Mouse (Mus musculus): ENCODE results near the gene Atp1a4.
A peak's percentile ranks its signal among the peaks of the same experiment; 100 is the strongest.

The Atp1a4 gene

GRCm38 (mm10) chr1:172258314-172258713, at the start of gene Atp1a4:
Gene Atp1a4, minus strand, starts transcription at chr1:172258414.
- DNase-seq (ENCODE audit: low spot score in 2 of 2): no peak

GRCm38 (mm10) chr1:172307936-172308335, 49.7 kb upstream of the Atp1a4 start:
- DNase-seq (ENCODE audit: low spot score in 2 of 2): no peak

GRCm38 (mm10) chr1:172306885-172307284, 48.7 kb upstream of the Atp1a4 start:
- DNase-seq (ENCODE audit: low spot score in 2 of 2): no peak

GRCm38 (mm10) chr1:172306196-172306595, 48.0 kb upstream of the Atp1a4 start:
- DNase-seq (ENCODE audit: low spot score in 2 of 2): no peak

- no peak for DNase-seq (ENCODE audit: low spot score in 2 of 2)
Measured at GRCm38 (mm10) chr1:172305635-172306034, 47.4 kb upstream of the Atp1a4 start.

- no peak for DNase-seq (ENCODE audit: low spot score in 2 of 2)
Measured at GRCm38 (mm10) chr1:172305153-172305552, 46.9 kb upstream of the Atp1a4 start.

- no peak for DNase-seq (ENCODE audit: low spot score in 2 of 2)
Measured at GRCm38 (mm10) chr1:172304443-172304842, 46.2 kb upstream of the Atp1a4 start.

GRCm38 (mm10) chr1:172302851-172303250, 44.6 kb upstream of the Atp1a4 start:
- DNase-seq (ENCODE audit: low spot score in 2 of 2): no peak

- DNase-seq (ENCODE audit: low spot score in 2 of 2): no peak
Measured at GRCm38 (mm10) chr1:172302311-172302710, 44.1 kb upstream of the Atp1a4 start.

- no peak for DNase-seq (ENCODE audit: low spot score in 2 of 2)
Measured at GRCm38 (mm10) chr1:172301180-172301579, 43.0 kb upstream of the Atp1a4 start.

GRCm38 (mm10) chr1:172300247-172300646, 42.0 kb upstream of the Atp1a4 start:
- no peak for DNase-seq (ENCODE audit: low spot score in 2 of 2)

- DNase-seq (ENCODE audit: low spot score in 2 of 2): no peak
Measured at GRCm38 (mm10) chr1:172299528-172299927, 41.3 kb upstream of the Atp1a4 start.

GRCm38 (mm10) chr1:172297611-172298537, 39.7 kb upstream of the Atp1a4 start, which contains the start of gene Atp1a2:
Gene Atp1a2, minus strand, starts transcription at chr1:172298064.
- DNase-seq (ENCODE audit: low spot score in 2 of 2): peak in 1 of 2 experiments; percentile 58

GRCm38 (mm10) chr1:172296816-172297510, 38.7 kb upstream of the Atp1a4 start:
- no peak for DNase-seq (ENCODE audit: low spot score in 2 of 2)

- DNase-seq (ENCODE audit: low spot score in 2 of 2): no peak
Measured at GRCm38 (mm10) chr1:172295751-172296197, 37.6 kb upstream of the Atp1a4 start.

- DNase-seq (ENCODE audit: low spot score in 2 of 2): no peak
Measured at GRCm38 (mm10) chr1:172293449-172293848, 35.2 kb upstream of the Atp1a4 start.

GRCm38 (mm10) chr1:172292880-172293279, 34.7 kb upstream of the Atp1a4 start:
- DNase-seq (ENCODE audit: low spot score in 2 of 2): no peak

- DNase-seq (ENCODE audit: low spot score in 2 of 2): no peak
Measured at GRCm38 (mm10) chr1:172289617-172289946, 31.4 kb upstream of the Atp1a4 start.

GRCm38 (mm10) chr1:172288900-172289616, 30.8 kb upstream of the Atp1a4 start:
- no peak for DNase-seq (ENCODE audit: low spot score in 2 of 2)

GRCm38 (mm10) chr1:172286740-172287139, 28.5 kb upstream of the Atp1a4 start:
- no peak for DNase-seq (ENCODE audit: low spot score in 2 of 2)

GRCm38 (mm10) chr1:172284221-172284620, 26.0 kb upstream of the Atp1a4 start:
- DNase-seq (ENCODE audit: low spot score in 2 of 2): no peak

- no peak for DNase-seq (ENCODE audit: low spot score in 2 of 2)
Measured at GRCm38 (mm10) chr1:172283073-172283472, 24.9 kb upstream of the Atp1a4 start.
